Mouse (Mus musculus) heart, adult 2 months (tissue): Measurements from ENCODE around the gene Adnp. TPM values are rescaled to one million over a fixed set of nuclear protein-coding genes. Genes with fewer than 3 reads are reported as not detected.

ENCODE experiments used
- DNase-seq, 2 experiments: peaks; one replicate each; pipeline ENCODE4 v3.0.0; 2021
- H3K27ac ChIP-seq: fragments of 200-600 bp; 2 replicates; pipeline ENCODE4 v1.8.1; 2022
- H3K27me3 ChIP-seq: fragments of 200-500 bp; 2 replicates; pipeline ENCODE4 v1.6.1; 2012; ENCODE audit warnings: mild to moderate bottlenecking, low read length, inconsistent platforms, mixed read lengths; ENCODE audit not compliant: control insufficient read depth, insufficient read depth
- H3K36me3 ChIP-seq: fragments of 200-500 bp; 2 replicates; pipeline ENCODE4 v1.6.1; 2012; ENCODE audit warnings: low read length, inconsistent platforms; ENCODE audit not compliant: control insufficient read depth, insufficient read depth
- H3K4me1 ChIP-seq: fragments of 200-500 bp; 2 replicates; pipeline ENCODE4 v1.6.1; 2011; ENCODE audit warnings: low read length; ENCODE audit not compliant: control insufficient read depth, insufficient read depth
- H3K4me3 ChIP-seq: fragments of 200-600 bp; 2 replicates; pipeline ENCODE4 v1.8.1; 2022
- H3K79me2 ChIP-seq: fragments of 200-500 bp; replicated peaks from 2 replicates; pipeline ENCODE4 v1.6.1; 2012; ENCODE audit warnings: mild to moderate bottlenecking, inconsistent platforms, low read length, moderate library complexity, mixed read lengths; ENCODE audit not compliant: control insufficient read depth, insufficient read depth
- H3K9ac ChIP-seq: fragments of 200-500 bp; 2 replicates; pipeline ENCODE4 v1.6.1; 2012; ENCODE audit warnings: low read depth, mild to moderate bottlenecking, control low read depth, inconsistent platforms, low read length, mixed read lengths
- CTCF ChIP-seq: fragments of 200-600 bp; IDR thresholded peaks from 2 replicates; pipeline ENCODE4 v1.8.1; 2022; ENCODE audit warnings: antibody characterized with exemption, mild to moderate bottlenecking, moderate library complexity
- EP300 ChIP-seq: fragments of 200-500 bp; IDR thresholded peaks from 2 replicates; pipeline ENCODE4 v1.6.1; 2011; ENCODE audit warnings: low read depth, low read length, control low read depth; ENCODE audit not compliant: insufficient read depth
- POLR2A ChIP-seq: fragments of 200-500 bp; IDR thresholded peaks from 2 replicates; pipeline ENCODE4 v1.6.1; 2011; ENCODE audit warnings: mild to moderate bottlenecking, low read depth, low read length, control low read depth; ENCODE audit not compliant: insufficient read depth
- WGBS: fragments of 180-500 bp; shearing (Covaris S2); methylation state at CpG from one replicate; pipeline ENCODE4 v1.1.7; 2018; 5-methylcytosine and 5-hydroxymethylcytosine counted together
- intact Hi-C: fragments of 180-260 bp; cut with DNase I; formaldehyde crosslinking; loops from one replicate; pipeline ENCODE4 v1.15.1; 2025
- polyA plus RNA-seq: library from polyadenylated mRNA; depleted of rRNA; stranded (reverse); fragments of >200 nt; gene quantifications from 2 replicates; pipeline ENCODE4 v1.2.3, GENCODE M21; 2012
- total RNA-seq, 2 experiments: library from RNA; stranded (reverse); gene quantifications; 2 replicates each; pipeline ENCODE4 v1.2.3; 2021

The Adnp gene
- total and polyA plus RNA-seq, 3 experiments: 11.2 to 30.7 (median 29.6) TPM

DNA sequence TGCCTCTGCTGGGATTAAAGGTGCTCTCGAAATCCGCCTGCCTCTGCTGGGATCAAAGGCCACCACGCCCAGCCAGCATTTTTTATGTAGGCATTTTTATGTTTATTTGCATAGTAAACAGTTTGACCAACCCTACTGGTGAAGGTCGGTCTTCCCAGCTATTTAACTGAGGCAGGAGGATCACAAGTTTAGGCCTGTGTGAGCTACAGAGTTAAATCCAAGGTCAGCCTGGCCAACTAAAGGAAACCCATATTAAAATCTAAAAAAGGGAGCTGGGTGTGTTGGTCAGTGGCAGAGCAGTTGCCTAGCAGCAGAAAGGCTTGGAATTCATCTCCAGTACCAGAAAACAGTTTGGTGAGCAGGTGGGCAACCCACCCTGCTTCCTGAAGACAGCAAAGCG lies 26.4 kb upstream of the Adnp start:
- H3K27ac ChIP-seq: no peak overlapping the region
- no peaks in the 10 kb centered on the region for H3K27me3 ChIP-seq
- H3K9ac ChIP-seq: no peak overlapping the region
- H3K4me1 ChIP-seq: peaks cover 5% of the 10 kb centered on the region
- no peak overlapping the region for H3K4me3 ChIP-seq
- intact Hi-C loops: no loop called here
- H3K79me2 ChIP-seq: peaks cover 4% of the 10 kb centered on the region; the same call in 1 of the 2 replicates
- no peak for DNase-seq
- no peaks in the 10 kb centered on the region; the same call in none of the 2 replicates for H3K36me3 ChIP-seq
- TF ChIP-seq POLR2A: no peak
- TF ChIP-seq EP300: no peak
- 95% methylated on average over 5 of the region's 5 CpGs for whole genome bisulfite sequencing

DNA sequence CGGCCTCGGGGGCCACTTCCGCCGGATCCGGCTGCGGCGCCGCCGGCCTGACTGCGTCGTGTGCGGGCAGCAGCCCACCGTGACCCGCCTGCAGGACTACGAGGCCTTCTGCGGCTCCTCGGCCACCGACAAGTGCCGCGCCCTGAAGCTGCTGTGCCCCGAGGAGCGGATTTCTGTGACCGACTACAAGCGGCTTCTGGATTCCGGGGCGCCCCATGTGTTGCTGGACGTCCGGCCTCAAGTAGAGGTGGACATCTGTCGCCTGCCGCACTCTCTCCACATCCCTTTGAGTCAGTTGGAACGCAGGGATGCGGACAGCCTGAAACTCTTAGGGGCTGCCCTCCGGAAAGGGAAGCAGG lies 24.5 kb upstream of the Adnp start:
- Histone ChIP-seq H3K36me3 (peaks cover 2% of the 10 kb centered on the region), H3K4me3 (peak overlapping the region; percentile 94), H3K79me2 (peaks cover 7% of the 10 kb centered on the region; the same call in 1 of the 2 replicates), H3K27me3 (no peaks in the 10 kb centered on the region), H3K4me1 (peaks cover 5% of the 10 kb centered on the region), H3K9ac (peak overlapping the region; percentile 84), H3K27ac (no peak overlapping the region)
- intact Hi-C loops: no loop called here
- 56% methylated on average over 33 of the region's 33 CpGs for WGBS
- no peak for DNase-seq
- TF ChIP-seq CTCF (no peak), EP300 (no peak), POLR2A (no peak)

DNA sequence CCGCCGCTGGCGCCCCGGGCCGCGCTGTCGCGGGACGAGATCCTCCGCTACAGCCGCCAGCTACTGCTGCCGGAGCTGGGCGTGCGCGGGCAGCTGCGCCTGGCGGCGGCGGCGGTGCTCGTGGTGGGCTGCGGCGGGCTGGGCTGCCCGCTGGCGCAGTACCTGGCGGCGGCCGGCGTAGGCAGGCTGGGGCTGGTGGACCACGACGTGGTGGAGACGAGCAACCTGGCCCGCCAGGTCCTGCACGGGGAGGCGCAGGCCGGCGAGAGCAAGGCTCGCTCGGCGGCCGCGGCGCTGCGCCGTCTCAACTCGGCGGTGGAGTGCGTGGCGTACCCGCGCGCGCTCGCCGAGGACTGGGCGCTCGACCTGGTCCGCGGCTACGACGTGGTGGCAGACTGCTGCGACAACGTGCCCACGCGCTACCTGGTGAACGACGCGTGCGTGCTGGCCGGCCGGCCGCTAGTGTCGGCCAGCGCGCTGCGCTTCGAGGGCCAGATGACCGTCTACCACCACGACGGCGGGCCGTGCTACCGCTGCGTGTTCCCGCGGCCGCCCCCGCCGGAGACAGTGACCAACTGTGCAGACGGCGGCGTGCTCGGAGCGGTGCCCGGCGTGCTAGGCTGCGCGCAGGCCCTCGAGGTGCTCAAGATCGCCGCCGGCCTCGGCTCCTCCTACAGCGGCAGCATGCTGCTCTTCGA lies 24.0 kb upstream of the Adnp start:
- Histone ChIP-seq H3K27ac (peak overlapping the region; percentile 99), H3K4me3 (peak overlapping the region; percentile 94), H3K36me3 (peaks cover 2% of the 10 kb centered on the region), H3K9ac (peak overlapping the region; percentile 84), H3K27me3 (no peaks in the 10 kb centered on the region), H3K79me2 (peaks cover 9% of the 10 kb centered on the region; the same call in 1 of the 2 replicates), H3K4me1 (peaks cover 5% of the 10 kb centered on the region)
- 4% methylated on average over 101 of the region's 105 CpGs for WGBS
- intact Hi-C loops: loop anchor here (1.0 kb wide), 1 partner anchor 24 kb away; the partner anchor contains the start of gene Adnp
- TF ChIP-seq POLR2A (no peak), CTCF (no peak), EP300 (no peak)
- DNase-seq: no peak

DNA sequence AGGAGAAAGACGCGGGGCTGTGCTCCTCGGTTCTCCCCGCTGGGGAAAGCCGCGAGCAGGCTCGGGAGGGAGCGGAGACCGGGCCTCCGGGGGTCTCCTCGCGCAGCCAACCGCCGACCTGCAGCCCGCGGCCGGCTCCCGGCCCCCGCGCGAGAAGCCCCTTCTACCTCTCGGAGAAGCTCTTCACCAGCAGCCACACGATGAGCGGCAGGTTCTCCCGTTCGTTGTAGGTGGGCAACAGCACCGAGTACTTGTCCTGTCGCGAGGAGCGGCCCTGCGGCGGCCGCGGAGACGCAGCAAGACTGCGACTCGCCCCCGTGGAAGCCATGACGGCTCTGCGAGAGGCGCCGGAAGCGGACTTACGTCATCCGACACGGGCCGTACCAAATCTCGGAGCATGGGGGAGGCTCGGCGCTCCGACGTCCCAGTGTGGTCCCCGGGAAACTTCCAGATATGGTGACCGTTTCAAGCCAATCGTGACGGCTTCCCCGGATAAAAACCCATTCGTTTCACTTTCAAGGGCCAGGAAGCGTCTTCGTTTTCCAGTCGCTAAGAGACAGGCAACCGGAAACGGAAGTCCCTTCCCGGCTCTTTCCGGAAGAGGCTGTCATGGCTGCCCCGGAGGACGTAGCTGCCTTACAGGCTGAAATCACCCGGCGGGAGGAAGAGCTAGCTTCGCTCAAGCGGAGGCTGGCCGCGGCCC lies 23.3 kb upstream of the Adnp start, which contains the start of the genes Gm20716, Dpm1 and Mocs3:
Gene Gm20716 (minus strand): TSS at position 339 of the 703 bp plus-strand sequence.
Gene Dpm1 (minus strand): TSS at position 566 of the 703 bp plus-strand sequence.
Gene Mocs3 (plus strand): TSS at position 597 of the 703 bp plus-strand sequence.
- TF ChIP-seq POLR2A (peak; percentile 94), EP300 (peak; percentile 49; the same call in 1 of the 2 replicates), CTCF (no peak)
- peak; percentile 90 to 93 for DNase-seq
- intact Hi-C loops: loop anchor here (1.0 kb wide), 1 partner anchor 23 kb away; the partner anchor contains the start of gene Adnp
- peak within 1 kb of the TSS; percentile 99 for H3K27ac ChIP-seq
- peak within 1 kb of the TSS; percentile 84 for H3K9ac ChIP-seq
- H3K27me3 ChIP-seq: no peaks in the 10 kb centered on the region
- under 1% methylated on average over 73 of the region's 73 CpGs for WGBS
- peaks cover 5% of the 10 kb centered on the region for H3K4me1 ChIP-seq
- peaks cover 9% of the 10 kb centered on the region; the same call in 1 of the 2 replicates for H3K79me2 ChIP-seq
- H3K36me3 ChIP-seq: peaks cover 2% of the 10 kb centered on the region
- peak within 1 kb of the TSS; percentile 94 for H3K4me3 ChIP-seq

DNA sequence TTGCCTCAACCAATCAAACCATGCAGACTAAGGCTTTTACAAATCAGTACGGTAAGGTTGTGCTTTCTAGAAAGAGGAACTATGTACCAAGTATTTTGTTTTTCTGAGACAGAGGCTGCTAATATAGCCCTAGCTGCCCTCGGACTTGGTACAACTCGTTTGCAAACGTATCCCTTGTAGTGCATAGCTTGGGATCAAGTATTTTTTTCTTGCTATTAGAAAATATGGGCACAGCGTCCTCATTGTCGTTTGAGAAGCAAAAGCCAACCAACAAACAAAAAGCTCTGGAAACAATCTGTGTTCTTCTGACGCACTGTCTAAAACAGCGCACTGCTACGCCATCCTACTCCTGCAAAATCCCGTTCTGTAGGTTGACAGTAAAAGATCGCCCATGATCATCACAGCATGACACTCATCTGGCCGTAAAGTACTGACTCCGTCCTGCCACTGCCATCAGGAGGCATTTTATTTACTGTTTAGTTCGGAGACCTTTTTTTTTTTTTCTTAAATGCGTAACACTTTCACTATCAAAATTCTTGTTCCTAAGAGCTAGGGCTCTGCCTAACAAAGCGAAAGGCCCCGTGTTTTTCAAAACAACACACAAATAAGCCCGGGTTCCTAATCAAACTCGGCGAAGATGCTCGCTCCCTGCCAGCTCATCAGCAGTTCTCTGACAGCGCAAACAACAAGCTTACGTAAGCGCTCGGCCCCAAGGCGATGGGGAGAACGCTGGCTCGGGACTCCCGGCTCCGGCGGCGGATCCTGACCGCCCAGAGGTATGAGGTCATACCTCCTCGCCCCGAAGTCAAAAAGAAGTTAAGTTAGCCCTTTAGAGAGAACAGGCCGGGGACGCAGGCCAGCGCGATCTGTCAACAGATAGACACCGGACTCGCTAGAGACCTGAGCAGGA lies 22.5 kb upstream of the Adnp start:
- intact Hi-C loops: loop anchor here (1.0 kb wide), 1 partner anchor 22 kb away; the partner anchor contains the start of gene Adnp
- Histone ChIP-seq H3K79me2 (peaks cover 9% of the 10 kb centered on the region; the same call in 1 of the 2 replicates), H3K27ac (peak overlapping the region; percentile 99), H3K4me1 (peaks cover 5% of the 10 kb centered on the region), H3K9ac (peak overlapping the region; percentile 78), H3K4me3 (peak overlapping the region; percentile 94), H3K27me3 (no peaks in the 10 kb centered on the region), H3K36me3 (peaks cover 2% of the 10 kb centered on the region)
- 11% methylated on average over 41 of the region's 41 CpGs for WGBS
- no peak for DNase-seq
- no peak for TF ChIP-seq POLR2A
- TF ChIP-seq CTCF: no peak
- no peak for TF ChIP-seq EP300
